Mouse (Mus musculus) regulatory T cell (primary cell): Measurements from ENCODE around the gene Pcp4l1.

ENCODE experiments used
- in situ Hi-C: fragments of 300-600 bp; cut with MboI, MseI; formaldehyde crosslinking; loops from one replicate; pipeline ENCODE4 v1.15.1; 2025; ENCODE audit warnings: high pct_unique_total_duplicates

The Pcp4l1 gene

DNA sequence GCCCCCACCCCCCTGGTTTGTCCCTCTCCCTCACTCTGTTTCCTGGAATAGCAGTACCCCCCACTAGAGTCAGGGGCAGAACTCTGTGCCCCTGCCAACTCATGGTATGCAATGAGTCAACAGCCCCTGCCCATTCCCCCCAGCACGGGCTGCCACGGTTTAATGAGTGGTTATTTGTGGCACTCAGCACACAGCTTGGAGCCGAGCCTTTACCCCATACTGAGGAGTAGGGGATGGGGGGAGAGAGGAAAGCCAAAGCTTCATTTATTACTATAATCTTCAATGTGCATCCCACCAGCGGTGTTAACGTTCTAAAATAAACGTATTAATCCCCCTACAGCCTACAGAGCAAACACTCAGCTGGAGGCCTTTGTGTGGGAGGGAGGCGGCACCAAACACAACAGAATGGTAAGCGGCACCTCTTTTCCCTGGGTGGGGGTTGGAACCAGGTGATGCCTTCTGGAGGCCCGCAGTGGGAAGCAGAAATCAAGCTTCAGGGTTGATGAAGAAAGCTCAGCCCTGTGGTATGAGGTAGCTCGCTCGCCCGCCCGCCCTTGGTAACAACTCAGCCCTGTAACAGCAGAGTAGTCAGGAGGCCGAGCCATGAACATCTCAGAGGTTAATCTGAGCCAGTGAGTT, 6.5 kb downstream of the Pcp4l1 start:
- in situ Hi-C loops: no loop called here

DNA sequence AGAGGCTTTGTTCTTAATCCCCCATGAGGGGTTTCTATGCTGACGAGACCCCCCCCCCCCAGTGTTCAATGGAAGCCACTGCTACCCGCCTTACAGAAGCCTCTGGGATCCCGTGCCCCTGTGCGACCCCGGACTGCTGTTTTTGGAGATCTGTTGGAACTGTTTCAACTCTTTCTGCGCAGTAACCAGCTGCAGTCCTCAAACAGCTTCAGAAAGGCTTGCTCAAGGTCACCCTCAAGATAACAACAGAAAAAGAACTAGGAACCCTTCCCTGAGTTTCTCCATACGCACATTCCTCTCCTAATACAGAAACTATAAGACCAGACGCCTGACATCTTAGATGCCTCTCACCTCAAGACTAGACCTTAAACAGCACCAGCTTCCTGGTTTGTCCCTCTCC, 7.0 kb downstream of the Pcp4l1 start:
- in situ Hi-C loops: no loop called here

DNA sequence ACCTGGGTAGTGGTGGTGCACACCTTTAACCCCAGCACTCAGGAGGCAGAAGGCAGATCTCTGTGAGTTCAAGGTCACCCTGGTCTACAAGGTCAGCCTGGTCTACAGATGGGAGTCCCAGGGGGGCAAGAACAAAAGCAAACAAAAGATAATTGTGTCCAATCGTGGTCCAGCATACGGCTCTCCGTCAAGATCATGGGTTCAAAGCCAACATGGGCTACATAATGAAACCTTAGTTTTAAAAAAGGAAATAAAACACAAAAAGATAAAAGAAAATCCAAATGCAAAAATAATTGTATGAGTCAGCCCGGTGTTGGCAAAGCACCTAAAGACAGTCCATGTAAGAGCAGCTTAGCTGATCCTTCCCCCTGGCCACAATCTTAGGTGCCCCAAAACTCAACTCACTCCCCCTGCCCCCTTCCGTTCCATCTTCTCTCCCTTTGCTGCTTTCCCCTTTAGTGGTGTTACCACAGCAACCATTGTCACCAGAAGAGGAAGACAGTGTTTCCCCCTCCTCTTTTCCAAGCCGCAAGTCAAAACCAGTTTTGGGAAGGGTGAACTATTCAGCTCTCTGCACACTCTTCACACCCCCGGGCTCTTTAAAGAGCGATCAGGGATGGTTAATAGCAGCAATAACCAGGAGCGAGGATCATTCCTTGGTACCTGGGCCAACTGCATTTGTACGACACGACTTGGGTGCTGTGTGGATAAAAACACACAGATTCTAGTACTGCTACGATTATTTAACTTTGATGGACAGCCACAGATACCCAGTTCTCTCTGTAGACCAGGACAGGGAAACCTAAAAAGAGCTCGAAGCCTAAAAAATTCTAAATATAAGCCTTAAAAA, 8.0 kb downstream of the Pcp4l1 start:
- in situ Hi-C loops: no loop called here

DNA sequence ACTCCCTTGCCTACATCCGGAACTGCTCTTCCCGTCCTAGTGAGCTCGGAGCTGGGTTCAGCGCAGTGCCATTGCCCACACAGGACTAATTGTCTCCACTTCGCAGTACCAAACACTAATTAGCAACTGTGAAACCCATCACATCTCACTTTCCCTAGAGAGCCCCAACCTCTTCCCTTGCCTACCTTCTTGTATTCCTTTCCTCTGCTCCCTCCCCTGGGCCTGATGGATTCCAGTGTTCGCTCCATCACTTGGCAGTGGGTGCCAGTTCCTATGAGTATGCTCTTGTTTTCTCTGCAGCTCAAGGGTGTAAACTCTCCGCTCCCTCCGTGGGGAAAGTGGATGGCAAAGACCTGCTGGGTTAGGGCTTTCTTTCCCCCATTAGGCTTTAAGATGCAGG, 10.4 kb downstream of the Pcp4l1 start:
- in situ Hi-C loops: no loop called here

DNA sequence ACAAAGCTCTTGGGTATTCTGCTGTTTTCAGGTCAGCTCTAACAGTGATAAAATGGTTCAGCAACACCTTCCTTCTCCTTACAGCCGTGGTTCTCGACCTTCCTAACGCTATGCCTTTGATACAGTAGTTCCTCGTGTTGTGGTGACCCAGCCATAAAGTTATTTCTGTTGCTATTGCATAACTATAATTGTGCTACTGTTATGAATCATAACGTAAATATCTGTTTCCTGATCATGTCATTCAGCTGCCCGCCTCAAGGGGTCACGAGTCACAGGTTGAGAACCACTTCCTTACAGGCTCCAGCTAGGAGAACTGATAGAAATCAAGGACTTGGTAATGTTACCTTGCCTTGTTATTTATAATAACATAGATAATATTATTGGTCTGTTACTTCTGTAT, 11.8 kb downstream of the Pcp4l1 start:
- in situ Hi-C loops: no loop called here

DNA sequence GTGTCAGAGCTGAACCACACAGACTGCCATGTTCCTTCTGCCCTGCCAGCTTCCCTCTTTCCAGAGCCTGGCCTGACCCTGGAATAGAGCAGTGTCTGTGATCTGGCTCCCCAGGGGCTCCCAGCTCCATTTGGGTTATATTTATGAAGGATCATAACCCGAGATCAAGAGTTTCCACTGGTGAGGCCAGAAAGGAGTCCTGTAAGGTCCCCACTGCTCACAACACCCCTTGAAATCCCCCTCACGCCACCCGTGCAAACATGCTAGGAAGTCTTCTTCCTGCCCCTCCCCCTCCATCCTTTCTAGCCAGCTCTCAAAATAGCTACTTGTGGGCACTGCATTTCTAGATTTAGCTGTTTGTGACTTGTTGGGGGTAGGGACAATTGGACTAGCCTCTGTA, 12.4 kb downstream of the Pcp4l1 start:
- in situ Hi-C loops: no loop called here

DNA sequence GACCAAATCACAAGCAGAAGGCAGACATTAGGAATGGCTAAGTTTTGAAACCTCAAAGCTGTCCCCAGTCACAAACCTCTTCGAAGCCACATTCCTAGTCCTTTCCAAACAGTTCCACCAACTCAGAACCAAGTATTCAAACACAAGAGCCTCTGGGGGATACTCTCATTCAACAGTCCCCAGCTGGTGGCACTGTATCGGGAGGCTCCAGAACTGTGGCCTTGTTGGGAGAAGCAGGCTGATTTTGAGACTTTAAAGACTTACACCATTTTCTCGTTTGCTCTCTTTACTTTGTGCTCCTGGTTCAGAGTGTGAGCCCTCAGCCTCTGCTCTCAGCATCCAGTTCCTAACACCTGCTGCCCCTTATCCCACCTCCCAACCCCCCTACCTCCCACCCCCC, 13.0 kb downstream of the Pcp4l1 start:
- in situ Hi-C loops: no loop called here

DNA sequence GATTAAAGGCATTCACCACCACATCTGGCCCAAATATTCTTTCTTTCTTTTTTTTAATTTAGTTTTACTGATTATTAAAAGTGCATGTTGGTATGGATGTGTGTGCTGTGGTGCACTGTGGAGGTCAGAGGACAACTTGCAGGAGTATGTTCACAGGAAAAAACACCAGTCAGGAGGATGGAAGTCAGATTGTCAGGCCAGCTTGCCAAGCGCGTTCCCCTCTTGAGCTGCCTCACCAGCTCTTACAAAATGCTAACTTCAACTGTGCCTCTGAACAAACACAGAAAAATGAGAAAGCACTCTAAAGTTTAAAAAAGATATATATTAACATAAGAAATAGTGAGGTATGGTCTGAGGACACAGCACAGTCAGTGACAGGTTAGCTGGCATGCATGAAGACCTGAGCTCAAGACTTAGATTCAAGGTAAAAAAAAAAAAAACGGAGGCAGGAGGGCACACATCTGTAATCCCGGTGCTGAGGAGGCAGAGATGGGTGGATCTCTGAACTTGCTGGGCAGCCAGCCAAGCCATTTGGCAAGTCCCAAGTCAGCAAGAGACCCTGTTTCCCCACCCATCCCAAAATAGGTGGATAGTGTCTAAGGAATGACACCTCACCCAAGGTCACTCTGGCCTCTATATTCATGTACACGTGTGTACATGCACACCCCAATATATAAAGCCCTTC, 16.4 kb downstream of the Pcp4l1 start:
- in situ Hi-C loops: loop anchor here (5.0 kb wide), 1 partner anchor 47 kb away; no protein-coding TSS in a partner anchor

DNA sequence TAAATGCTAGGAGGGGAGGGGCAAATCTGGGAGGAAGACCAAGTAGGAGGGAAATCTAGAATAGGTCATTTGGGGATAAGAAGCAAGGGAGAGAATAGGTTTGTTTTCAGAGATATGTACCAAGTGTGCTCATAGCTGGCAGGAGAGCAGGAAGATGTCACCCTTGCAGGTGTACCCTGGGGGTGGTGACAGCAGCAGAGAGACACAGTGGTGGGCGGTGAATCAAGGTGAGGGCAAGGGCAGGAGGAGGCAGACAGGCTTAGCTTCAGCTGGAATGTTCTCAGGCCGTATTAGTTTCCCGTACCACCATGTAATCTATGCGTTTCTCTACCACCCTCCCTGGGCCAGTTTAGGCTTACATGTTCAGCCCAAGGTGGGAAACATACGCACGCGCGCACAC, 23.3 kb downstream of the Pcp4l1 start:
- in situ Hi-C loops: loop anchor here (5.0 kb wide), 1 partner anchor 40 kb away; the partner anchor contains the start of gene Nr1i3

DNA sequence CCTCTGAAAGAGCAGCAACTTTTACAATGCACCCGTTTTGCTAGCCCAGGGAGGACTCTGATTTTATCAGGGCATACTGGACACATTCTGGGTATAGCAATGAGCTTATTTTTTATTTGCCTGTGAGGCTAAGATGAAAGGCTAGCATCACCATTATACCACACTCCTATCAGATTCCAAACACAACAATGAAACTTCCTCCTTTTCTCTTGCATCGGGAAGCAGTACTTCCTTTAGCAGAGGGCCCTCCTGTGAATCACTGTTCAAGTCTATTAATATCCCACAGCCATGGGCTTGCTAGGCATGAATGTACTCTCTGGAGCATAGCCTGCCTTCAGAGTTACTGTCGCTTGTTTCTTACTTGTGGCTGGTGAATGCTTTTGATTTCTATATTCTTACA, 24.9 kb downstream of the Pcp4l1 start:
- in situ Hi-C loops: loop anchor here (5.0 kb wide), 1 partner anchor 41 kb away; the partner anchor contains the start of gene Nr1i3

DNA sequence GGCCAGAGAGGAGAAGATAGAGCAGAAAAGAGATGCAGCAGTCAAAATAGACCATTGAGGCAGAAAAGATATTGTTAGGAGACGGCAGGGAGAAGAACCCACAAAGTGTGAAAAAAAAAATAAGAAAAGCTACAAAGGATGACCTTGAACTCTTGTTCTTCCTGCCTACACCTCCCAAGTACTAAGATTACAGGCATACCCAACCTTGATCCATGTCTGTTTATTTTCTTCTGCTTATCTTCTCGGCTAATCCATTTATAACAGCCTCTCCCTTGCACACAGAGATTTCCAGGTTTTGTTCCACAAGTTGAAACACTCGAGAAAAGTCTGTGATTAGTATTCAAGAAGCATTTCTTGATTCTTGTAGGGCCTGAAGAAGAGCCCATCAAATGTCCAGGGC, 26.2 kb downstream of the Pcp4l1 start:
- in situ Hi-C loops: loop anchor here (5.0 kb wide), 1 partner anchor 42 kb away; the partner anchor contains the start of gene Nr1i3

DNA sequence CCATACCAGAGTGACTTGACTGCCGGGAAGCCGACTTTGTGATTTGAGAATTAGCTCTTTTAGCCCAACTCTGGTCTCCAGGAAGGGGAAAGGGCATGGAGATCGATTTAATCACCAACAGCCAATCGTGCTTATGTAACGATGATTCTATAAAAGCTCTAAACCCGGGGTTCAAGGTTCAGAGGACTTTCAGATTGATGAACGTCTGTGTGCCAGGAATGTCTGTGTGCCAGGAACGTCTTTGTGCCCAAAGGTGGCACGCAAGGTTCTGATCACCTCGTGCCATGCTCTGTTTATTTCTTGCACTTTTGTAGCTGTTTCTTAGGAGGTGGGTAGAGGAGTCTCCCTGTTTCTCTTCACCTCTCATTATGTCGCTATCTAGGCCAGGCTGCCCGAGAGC, 27.2 kb downstream of the Pcp4l1 start:
- in situ Hi-C loops: no loop called here

DNA sequence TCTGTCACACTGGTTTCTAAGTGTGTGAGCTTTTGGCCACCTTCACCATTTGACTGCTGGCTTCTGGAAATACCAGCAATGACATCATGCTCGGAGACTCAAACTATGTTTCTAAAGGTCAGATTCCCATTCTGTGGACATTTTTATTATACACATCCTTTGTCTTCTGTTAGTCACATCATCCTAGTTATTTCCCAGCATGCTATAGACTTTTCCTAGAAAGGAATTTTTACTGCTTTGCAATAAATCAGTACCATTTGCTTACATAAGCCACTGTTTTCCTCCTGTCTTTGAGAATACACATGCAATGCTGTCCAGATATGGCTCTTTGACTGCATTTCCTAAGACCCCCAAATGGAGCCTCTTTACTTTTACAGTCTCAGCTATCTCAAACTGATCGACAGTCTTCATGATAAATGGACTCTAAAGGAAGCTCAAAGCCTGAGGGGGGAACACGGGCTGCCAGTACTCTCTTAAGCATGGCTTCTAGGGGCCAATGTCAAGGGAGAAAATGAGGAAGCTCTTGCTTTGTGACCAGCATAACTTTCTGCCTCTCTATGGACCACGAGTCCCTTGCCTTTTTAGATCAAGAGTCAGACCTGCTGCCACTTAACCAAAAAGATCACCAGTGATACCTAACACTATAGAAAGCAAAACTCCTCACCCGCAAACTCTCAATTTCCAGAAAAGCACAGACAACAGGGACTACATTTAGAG, 30.3 kb downstream of the Pcp4l1 start:
- in situ Hi-C loops: no loop called here

DNA sequence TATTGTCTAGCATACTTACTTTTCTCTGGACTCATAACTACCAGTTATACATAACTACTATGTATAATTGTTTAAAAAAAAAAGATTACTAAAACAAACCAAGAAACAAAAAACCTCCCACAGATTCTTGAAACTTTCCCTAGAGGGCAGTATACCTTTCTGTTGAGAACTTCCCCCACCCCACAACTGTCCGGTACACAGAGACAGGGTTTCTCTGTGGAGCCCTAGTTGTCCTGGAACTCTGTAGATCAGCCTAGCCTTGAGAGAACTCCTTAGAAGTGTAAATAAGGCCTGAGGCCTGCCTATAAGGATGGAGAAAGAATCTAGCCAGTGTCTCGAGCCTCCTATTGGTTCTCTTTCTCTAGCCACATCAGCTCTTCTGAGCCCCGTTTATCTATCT, 31.8 kb downstream of the Pcp4l1 start:
- in situ Hi-C loops: no loop called here

DNA sequence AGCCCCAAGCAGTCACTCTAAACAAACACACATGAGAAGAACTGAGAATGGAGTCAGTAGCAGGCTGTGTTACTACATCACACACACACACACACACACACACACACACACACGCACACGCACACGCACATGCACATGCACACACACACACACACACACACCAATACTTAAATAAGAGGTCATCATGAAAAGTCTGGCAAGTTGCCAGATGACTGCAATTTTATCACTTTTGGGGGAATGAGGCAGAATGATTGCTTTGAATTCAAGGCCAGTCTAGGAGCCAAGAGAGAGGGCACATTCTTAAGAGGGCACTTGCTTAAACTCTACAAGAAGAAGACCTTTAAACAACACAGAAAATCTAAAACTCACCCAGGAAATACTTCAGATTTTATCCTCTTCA, 33.5 kb downstream of the Pcp4l1 start:
- in situ Hi-C loops: no loop called here

DNA sequence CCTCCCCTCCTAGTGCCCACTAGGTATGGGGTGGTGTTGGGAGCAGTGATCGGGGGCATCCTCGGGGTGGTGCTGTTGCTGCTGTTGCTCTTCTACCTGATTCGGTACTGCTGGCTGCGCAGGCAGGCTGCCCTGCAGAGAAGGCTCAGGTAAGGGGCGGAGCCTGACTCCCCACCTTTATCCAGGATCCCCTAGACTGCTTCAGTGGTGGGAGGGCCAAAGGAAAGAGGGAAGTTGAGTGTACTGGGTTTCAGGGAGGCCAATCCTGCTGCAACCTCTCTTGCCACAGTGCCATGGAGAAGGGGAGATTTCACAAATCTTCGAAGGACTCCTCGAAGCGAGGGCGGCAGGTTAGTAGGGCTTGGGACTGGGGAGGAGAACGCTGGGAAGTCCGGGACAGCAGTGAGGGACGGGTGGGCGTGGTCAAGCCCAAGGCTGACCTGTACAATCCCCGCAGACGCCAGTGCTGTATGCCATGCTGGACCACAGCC, 36.5 kb downstream of the Pcp4l1 start:
- in situ Hi-C loops: no loop called here

DNA sequence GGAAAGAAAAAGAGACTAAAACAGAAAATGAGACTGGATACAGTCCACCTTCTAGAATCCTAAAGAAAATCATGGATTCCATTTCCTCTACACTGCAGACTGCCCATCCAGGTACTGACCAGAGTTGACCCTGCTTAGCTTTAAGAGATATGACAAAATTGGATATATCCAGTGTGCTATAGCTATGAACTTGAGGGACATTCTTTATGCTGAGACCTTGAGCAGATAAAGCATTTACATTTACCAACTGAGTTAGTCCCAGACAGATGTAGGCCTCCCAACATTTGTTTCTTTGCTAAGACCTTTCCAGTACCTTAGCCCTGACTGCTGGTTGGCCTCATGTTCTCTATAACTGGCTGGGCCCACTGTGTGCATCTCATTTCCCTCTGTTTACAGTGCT, 38.1 kb downstream of the Pcp4l1 start:
- in situ Hi-C loops: no loop called here

DNA sequence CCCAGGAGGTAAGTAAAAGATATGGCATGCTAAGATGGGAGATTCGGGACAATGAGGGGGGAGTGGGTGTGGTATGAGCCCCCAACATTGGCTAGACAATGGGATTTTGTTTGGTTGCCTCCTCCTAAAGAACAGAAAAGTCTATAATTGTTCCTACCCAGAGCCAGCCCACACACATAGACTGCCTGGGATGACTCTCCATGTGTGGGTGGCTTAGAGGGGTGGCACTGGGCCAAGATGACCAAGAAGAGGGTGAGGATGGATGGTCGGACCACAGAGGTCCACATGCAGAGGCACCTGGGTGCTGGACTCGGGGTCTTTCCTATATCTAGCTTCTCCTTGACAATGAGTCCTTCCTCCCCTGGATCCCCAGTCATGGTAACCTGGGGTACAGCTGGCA, 39.4 kb downstream of the Pcp4l1 start:
- in situ Hi-C loops: no loop called here

DNA sequence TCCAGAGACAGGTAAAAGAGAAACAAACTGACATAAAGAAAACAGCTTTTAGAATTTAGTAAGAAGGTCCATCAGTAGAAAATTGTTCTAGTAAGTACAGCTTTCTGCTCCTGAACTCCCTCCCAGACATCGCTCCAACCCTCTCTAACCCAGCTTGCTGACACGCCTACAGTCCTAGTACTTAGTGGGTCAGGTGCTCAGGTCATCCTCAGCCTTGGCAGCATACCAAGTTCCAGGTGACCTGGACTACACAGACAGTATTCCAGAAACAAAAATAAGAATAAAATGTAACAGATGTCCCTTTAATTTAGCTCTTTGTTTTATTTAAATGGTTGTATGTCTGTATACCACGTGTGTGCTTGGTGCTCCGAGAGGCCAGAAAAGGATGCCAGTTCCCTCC, 44.1 kb downstream of the Pcp4l1 start:
- in situ Hi-C loops: no loop called here

DNA sequence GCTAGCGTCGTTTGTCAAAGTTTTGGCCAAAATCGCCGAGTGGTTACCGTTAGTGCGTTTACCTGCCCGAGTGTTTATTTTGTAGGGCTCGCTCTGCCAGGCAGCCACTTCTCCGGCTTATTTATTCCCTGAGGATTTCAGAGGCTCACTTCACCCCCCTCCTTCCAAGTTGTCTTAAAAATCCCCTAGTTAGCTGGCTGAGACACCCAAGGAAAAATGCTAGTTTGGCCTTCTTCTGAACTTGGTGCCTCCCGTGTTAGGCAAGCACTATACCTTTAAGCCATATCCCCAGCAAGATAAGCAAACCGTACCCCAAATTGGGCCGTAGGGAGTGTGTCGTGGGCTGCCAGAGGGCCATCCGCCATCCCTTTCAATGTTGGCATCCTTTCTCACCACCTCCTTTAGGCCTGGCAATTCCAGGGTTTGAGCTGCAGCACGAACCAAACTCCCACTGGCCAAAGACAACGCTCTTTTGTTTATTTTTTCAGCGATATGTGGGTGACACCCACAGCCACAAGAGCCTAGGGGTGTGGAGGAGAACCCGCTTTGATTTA, 45.2 kb downstream of the Pcp4l1 start:
- in situ Hi-C loops: no loop called here

DNA sequence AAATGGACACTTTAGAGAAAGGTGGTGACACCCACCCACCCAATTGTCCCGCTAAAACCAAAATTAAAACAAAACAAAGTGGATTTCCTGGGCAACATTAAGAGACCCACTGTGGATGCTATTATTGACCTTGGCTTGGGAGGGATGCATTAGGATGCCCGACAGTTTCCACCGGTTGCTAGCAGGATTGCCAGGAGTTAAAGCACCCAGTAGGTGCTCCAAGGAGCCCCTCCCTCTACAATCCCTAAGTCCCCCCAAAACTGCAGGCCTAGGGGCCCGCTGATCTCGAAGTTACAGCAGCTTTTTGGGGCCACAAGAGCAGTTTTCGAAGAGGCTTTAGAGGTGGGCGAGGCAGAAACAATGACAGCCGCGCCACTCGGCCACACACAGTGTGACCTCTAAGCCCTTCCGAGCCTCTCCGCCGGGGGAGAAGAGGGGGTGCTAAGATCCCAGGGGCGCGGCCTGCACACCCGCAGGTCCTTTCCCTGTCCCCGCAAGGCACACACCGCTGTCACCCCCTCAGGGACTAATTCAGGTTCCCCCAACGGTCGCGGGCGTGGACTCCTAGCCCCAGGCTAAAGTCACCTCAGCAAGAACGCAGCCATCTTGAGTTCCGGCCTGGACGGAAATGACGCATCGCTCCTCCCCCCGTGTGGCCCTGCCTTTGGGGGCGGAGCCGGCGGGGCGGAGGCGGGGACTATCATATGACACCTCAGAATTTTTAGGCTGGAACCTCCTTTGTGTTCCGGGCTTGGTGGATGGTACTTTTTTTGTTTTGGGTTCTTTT, 45.9 kb downstream of the Pcp4l1 start, which contains the start of the genes Sdhc and Mpz:
Gene Sdhc (minus strand): TSS at position 630 of the 787 bp plus-strand sequence.
Gene Mpz (plus strand): TSS at position 738 of the 787 bp plus-strand sequence.
- in situ Hi-C loops: no loop called here
